Mouse (Mus musculus) kidney, embryonic 15.5 days (tissue): ENCODE data around the gene Papss1. TPM values are rescaled to one million over a fixed set of nuclear protein-coding genes. Genes with fewer than 3 reads are reported as not detected.

Experiments
- ATAC-seq: fragments of 200-750 bp; cut with Nextera tagmentation; replicated peaks from 2 replicates; pipeline ENCODE4 v1.8.0; 2017; ENCODE audit warnings: moderate TSS enrichment; ENCODE audit not compliant: low FRiP score
- H3K27ac ChIP-seq: fragments of 300-500 bp; sonication (generic); 2 replicates; pipeline ENCODE4 v1.5.1; 2015; ENCODE audit warnings: mild to moderate bottlenecking, inconsistent platforms
- H3K27me3 ChIP-seq: fragments of 300-500 bp; sonication (generic); 2 replicates; pipeline ENCODE4 v1.6.1; 2015; ENCODE audit warnings: inconsistent platforms
- H3K36me3 ChIP-seq: fragments of 300-500 bp; sonication (generic); 2 replicates; pipeline ENCODE4 v1.6.1; 2015; ENCODE audit warnings: inconsistent platforms
- H3K4me1 ChIP-seq: fragments of 300-500 bp; sonication (generic); 2 replicates; pipeline ENCODE4 v1.6.1; 2015; ENCODE audit warnings: inconsistent platforms
- H3K4me2 ChIP-seq: fragments of 300-500 bp; sonication (generic); 2 replicates; pipeline ENCODE4 v1.6.1; 2015; ENCODE audit warnings: moderate library complexity, mild to moderate bottlenecking, inconsistent platforms
- H3K4me3 ChIP-seq: fragments of 300-500 bp; sonication (generic); replicated peaks from 2 replicates; pipeline ENCODE4 v1.5.1; 2015; ENCODE audit warnings: mild to moderate bottlenecking, inconsistent platforms
- H3K9ac ChIP-seq: fragments of 300-500 bp; sonication (generic); 2 replicates; pipeline ENCODE4 v1.6.1; 2015; ENCODE audit warnings: mild to moderate bottlenecking, inconsistent platforms
- H3K9me3 ChIP-seq: fragments of 300-500 bp; sonication (generic); replicated peaks from 2 replicates; pipeline ENCODE4 v1.6.1; 2016; ENCODE audit warnings: inconsistent platforms
- WGBS: fragments of 180-500 bp; shearing (Covaris S2); methylation state at CpG from one replicate; pipeline ENCODE4 v1.1.7; 2015; ENCODE audit warnings: mixed read lengths; 5-methylcytosine and 5-hydroxymethylcytosine counted together
- polyA plus RNA-seq: library from polyadenylated mRNA; unstranded; fragments of >200 nt; fragmentation: Nextera tagmentation; extraction: Ambion mirVana; gene quantifications from 2 replicates; pipeline ENCODE4 v1.2.1, GENCODE M21; 2015

Papss1 gene
- polyA plus RNA-seq, 1 experiment from 2014 or later: 103 TPM

DNA sequence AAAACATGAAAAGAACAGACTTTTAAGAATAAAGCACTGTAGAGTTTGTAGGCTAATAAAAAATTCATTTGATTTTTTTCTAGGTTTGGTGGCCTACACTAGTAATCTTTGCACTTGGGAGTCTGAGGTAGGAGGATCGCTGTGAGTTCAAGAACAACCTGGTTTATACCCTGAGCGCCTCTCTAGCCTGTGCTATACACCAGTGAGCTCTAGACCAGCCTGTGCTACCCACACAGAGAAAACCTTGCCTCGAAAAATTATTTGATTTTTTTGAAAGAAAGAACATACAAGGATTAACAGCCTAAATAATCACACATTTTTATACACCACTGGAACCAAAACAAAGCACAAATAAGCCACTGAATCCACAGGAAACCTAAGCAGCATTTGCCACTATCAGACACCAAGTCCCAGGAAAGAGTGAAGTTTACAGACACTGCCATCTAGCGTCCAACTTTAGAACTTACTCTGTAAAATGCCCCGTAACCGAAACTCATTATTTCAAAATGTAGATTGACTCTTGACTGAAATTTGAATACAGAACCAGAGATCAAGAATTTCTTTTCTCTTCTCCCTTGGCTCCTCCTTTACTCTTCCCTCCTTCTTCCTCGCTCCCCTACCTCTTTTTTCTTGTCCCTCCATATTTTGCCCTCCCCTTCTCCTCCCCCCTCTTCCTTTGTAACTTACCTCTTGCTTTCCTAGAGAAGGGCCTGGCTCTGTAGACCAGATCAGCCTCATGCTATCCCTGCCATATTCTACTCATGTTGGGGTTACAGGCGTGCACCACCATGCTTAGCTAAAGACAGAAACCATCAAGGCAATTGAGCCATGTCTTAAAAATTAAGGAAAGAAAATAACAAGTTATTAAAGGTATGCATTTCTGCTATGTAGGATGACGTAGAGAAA lies 12.0 kb upstream of the Papss1 start:
- no peaks in the 10 kb centered on the region for H3K27me3 ChIP-seq
- H3K27ac ChIP-seq: no peak overlapping the region
- no peak overlapping the region for H3K4me2 ChIP-seq
- no peaks in the 10 kb centered on the region for H3K4me1 ChIP-seq
- no peaks in the 10 kb centered on the region for H3K36me3 ChIP-seq
- ATAC-seq: no peak
- H3K4me3 ChIP-seq: no peak overlapping the region
- 41% methylated on average over 9 of the region's 9 CpGs for WGBS
- H3K9ac ChIP-seq: no peak overlapping the region
- no peaks in the 10 kb centered on the region for H3K9me3 ChIP-seq

DNA sequence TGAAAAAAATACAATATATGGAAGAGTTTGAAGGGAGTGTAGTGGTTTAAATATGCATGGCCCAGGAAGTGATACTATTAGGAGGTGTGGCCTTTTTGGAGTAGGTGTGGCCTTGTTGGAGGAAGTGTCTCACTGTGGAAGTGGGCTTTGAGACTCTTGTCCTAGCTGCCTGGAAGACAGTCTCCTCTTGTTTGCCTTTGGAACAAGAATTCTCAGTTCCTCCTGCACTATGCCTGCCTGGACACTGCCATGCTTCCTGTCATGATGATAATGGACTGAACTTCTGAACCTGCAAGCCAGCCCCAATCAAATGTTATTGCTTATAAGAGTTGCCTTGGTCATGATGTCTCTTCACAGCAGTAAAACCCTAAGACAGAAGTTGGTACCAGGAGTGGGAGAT lies 8.8 kb upstream of the Papss1 start:
- H3K9ac ChIP-seq: no peak overlapping the region
- ATAC-seq: no peak
- no peak overlapping the region for H3K4me2 ChIP-seq
- no peaks in the 10 kb centered on the region for H3K27me3 ChIP-seq
- H3K4me1 ChIP-seq: 0 out of 2 replicates have a peak, but pooled peaks cover 3% of the 10 kb centered on the region
- no peak overlapping the region for H3K4me3 ChIP-seq
- no peak overlapping the region for H3K27ac ChIP-seq
- H3K9me3 ChIP-seq: no peaks in the 10 kb centered on the region
- H3K36me3 ChIP-seq: no peaks in the 10 kb centered on the region

DNA sequence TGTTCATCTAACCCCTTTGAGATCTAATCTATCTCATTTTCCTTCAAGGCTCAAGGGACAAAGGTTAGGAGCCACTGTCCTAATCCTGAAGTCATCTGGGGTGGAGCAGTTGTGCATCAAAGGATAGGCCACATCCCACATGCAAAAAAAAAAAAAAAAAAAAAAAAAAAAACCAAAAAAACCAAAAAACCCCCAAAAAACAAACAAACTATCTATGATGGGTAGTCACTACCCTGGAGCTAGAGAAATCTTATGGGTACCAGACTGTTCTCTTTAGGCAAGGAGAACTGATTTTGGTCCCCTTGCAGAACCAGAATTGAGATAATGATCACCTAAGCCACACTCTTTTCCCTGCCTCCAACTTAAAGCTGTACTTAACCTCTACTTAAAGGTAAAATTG lies 3.0 kb upstream of the Papss1 start:
- Histone ChIP-seq H3K9ac (no peak overlapping the region), H3K4me3 (no peak overlapping the region), H3K36me3 (no peaks in the 10 kb centered on the region), H3K27ac (no peak overlapping the region), H3K27me3 (no peaks in the 10 kb centered on the region), H3K9me3 (no peaks in the 10 kb centered on the region), H3K4me1 (peaks cover 23% of the 10 kb centered on the region), H3K4me2 (no peak overlapping the region)
- no peak for ATAC-seq

DNA sequence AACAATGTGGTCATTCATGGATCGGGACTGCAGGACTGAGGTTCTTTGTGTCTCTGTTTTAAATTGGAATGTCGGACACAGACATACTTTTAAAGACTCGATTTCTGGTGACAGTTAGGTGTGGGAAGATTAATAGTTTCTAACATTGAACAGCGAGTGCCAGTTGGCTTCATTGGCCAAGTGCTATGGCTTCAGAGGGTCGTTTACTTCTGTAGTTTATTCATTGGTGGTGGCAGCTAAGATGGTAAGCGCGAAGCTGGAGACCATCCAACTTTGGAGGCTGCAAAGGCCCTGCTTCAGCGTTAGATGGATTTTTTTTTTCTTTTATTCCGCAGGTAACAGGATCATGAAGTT lies 666 bp downstream of the Papss1 start:
- no peak for ATAC-seq
- no peaks in the 10 kb centered on the region for H3K9me3 ChIP-seq
- 2% methylated on average over 9 of the region's 9 CpGs for WGBS
- 0 out of 2 replicates have a peak, but pooled peaks cover 10% of the 10 kb centered on the region for H3K36me3 ChIP-seq
- peaks cover 22% of the 10 kb centered on the region for H3K4me1 ChIP-seq
- peak overlapping the region; percentile 69 for H3K4me3 ChIP-seq
- H3K4me2 ChIP-seq: peak overlapping the region; percentile 63
- H3K27me3 ChIP-seq: no peaks in the 10 kb centered on the region
- peak overlapping the region; percentile 72 for H3K9ac ChIP-seq
- H3K27ac ChIP-seq: peak overlapping the region; percentile 93

DNA sequence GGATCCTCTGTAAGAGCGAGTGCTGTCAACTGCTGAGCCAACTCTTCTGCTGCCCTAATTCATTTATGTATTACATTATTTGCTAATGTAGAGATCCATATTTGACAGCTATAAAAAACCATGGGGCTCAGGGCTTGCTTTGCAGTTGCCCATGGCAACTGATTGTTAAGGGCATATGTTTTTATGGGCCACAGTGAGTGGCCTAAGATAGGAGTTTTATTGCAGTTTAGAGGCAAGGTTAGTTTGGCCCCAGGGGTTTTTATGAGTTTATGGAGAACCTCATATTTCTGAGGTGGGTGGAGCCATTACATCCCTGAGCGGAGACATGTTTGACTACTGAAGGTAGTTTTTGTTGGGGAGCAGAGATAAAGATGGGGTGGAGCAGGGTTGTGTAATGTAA lies 1.7 kb downstream of the Papss1 start:
- Histone ChIP-seq H3K9ac (no peak overlapping the region), H3K27ac (no peak overlapping the region), H3K4me1 (peaks cover 20% of the 10 kb centered on the region), H3K9me3 (no peaks in the 10 kb centered on the region), H3K27me3 (no peaks in the 10 kb centered on the region), H3K4me3 (peak overlapping the region; percentile 69; the same call in 1 of the 2 replicates), H3K36me3 (0 out of 2 replicates have a peak, but pooled peaks cover 10% of the 10 kb centered on the region), H3K4me2 (peak overlapping the region; percentile 63)
- WGBS: 75% methylated on average over 2 of the region's 2 CpGs
- no peak for ATAC-seq

DNA sequence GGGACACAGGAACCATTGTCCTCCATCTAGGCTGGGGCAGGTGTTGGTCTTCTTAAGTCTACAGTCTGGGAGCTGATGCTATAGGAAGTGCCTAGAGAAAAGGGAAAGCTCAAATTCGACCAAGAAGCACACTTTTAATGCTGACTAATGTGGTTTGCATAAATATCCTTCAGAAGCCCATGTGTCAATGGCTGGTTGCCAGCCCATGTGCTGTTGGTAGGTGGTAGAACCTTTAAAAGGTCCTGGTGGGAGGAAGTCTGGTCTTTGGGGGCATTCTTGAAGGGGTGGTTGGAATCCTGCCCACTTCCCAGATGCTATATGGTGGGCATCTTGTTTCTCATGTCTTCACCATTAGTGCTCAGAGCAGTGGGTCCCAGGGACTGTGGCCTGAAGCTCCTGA lies 5.9 kb downstream of the Papss1 start:
- H3K27me3 ChIP-seq: no peaks in the 10 kb centered on the region
- no peak overlapping the region for H3K4me3 ChIP-seq
- no peak overlapping the region for H3K9ac ChIP-seq
- WGBS: 79% methylated on average over 1 of the region's 1 CpGs
- H3K9me3 ChIP-seq: no peaks in the 10 kb centered on the region
- H3K4me2 ChIP-seq: no peak overlapping the region
- peaks cover 15% of the 10 kb centered on the region for H3K4me1 ChIP-seq
- H3K36me3 ChIP-seq: 0 out of 2 replicates have a peak, but pooled peaks cover 10% of the 10 kb centered on the region
- H3K27ac ChIP-seq: no peak overlapping the region
- ATAC-seq: no peak

DNA sequence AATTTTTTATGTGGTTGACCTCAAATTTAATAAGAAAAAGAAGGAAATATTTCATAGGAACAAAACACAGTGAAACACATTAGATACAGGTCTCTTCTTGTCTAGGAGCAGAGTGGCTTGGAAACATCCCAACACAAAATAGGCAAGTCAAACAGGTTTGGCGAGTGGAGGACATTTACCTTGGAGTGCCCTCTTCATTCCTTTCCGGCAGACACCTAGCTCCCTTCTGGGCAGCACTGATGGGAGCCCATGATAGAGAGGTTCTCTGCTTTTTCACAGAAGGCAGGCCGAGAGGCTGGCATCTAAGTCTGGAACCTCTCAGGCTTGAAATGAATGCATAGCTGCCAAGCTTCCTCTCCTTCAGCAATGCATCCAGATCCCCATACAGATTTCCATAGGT lies 9.0 kb downstream of the Papss1 start:
- H3K9ac ChIP-seq: no peak overlapping the region
- H3K27ac ChIP-seq: peak overlapping the region; percentile 49; the same call in 1 of the 2 replicates
- H3K36me3 ChIP-seq: 0 out of 2 replicates have a peak, but pooled peaks cover 10% of the 10 kb centered on the region
- WGBS: 81% methylated on average over 3 of the region's 3 CpGs
- no peaks in the 10 kb centered on the region for H3K27me3 ChIP-seq
- H3K4me2 ChIP-seq: no peak overlapping the region
- H3K9me3 ChIP-seq: no peaks in the 10 kb centered on the region
- ATAC-seq: 0 out of 2 replicates have a peak, but pooled peaks have one; percentile 51
- peaks cover 5% of the 10 kb centered on the region; the same call in 1 of the 2 replicates for H3K4me1 ChIP-seq
- no peak overlapping the region for H3K4me3 ChIP-seq

DNA sequence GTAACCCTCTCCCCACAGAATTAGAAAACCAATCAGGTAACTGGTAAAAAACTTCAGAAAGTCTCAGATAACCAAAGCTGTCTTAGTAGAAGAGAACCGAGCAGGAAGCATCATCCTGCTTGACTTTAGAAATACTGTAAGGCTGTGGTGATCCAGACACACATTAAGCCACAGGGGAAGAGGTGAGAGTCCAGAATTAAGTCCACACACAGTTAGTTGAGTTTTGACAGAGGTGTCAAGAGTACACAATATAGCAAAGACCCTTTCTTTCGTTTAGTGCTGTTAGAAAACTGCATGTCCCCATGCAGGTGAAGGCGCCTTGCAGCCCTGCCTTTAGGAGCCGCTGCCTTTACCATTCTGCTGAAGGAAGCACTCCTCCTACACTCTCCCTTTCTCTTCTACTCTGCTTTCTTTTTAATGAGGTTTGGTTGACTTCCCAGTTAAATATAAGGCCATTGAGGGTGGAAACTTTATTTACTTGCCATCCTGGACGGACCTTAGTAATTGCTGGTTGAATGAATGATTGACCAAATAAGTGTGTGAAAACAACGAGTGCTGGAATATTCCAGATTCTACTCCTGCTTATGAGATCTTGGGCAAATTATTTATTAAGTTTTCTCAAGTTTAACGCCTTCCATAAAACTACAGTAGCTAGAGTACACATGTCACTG lies 14.0 kb downstream of the Papss1 start:
- H3K4me2 ChIP-seq: no peak overlapping the region
- ATAC-seq: peak; percentile 12; the same call in 1 of the 2 replicates
- H3K4me3 ChIP-seq: no peak overlapping the region
- no peaks in the 10 kb centered on the region for H3K4me1 ChIP-seq
- H3K36me3 ChIP-seq: peaks cover 42% of the 10 kb centered on the region
- WGBS: 71% methylated on average over 7 of the region's 7 CpGs
- H3K27me3 ChIP-seq: no peaks in the 10 kb centered on the region
- H3K27ac ChIP-seq: peak overlapping the region; percentile 56; the same call in 1 of the 2 replicates
- H3K9me3 ChIP-seq: no peaks in the 10 kb centered on the region
- H3K9ac ChIP-seq: no peak overlapping the region

DNA sequence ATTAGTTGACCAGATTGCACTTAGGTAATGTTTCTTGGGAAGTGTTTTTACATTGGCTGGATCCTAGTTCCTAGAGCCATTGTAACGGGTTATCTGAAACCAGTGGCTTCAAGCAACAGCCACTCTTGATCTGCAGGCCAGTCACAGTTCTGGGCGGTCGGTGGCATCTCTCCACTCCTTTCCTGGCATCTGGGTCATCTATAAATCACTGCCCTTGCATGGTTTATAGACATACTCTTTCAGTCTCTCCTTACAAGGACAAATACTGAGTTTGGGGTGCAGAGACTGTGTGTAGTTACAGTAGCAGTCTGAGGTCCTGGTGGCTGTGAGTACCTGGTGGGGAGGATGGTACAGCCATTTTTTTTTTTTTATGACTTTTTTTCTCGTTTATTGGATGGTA lies 15.5 kb downstream of the Papss1 start:
- no peaks in the 10 kb centered on the region for H3K4me1 ChIP-seq
- 0 out of 2 replicates have a peak, but pooled peaks have one; percentile 9 for ATAC-seq
- no peak overlapping the region for H3K4me2 ChIP-seq
- no peak overlapping the region for H3K27ac ChIP-seq
- WGBS: 55% methylated on average over 4 of the region's 4 CpGs
- no peak overlapping the region for H3K9ac ChIP-seq
- H3K27me3 ChIP-seq: no peaks in the 10 kb centered on the region
- no peaks in the 10 kb centered on the region for H3K9me3 ChIP-seq
- peaks cover 56% of the 10 kb centered on the region for H3K36me3 ChIP-seq
- no peak overlapping the region for H3K4me3 ChIP-seq

DNA sequence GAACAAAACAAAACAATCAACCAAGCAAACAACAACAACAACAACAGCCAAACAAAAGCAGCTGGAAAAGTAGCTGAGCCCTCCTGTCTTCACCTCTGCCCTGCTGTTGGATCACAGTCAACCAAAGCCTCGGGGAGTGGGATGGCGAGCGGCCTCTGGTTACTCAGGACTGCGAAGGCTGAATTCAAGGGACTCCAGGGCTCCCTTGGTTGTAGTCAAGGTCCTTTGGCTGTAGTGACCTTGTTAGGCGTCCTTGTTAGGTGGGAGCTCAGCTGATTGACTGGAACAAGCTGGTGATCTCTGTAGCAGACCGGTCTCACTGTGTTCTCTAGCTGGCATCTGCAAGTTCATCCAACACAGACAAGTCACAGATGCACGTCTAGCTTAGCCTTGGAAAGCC lies 16.5 kb downstream of the Papss1 start:
- Histone ChIP-seq H3K36me3 (peaks cover 67% of the 10 kb centered on the region), H3K9ac (no peak overlapping the region), H3K4me3 (no peak overlapping the region), H3K9me3 (no peaks in the 10 kb centered on the region), H3K4me1 (no peaks in the 10 kb centered on the region), H3K27ac (no peak overlapping the region), H3K27me3 (no peaks in the 10 kb centered on the region), H3K4me2 (no peak overlapping the region)
- 90% methylated on average over 7 of the region's 7 CpGs for WGBS
- no peak for ATAC-seq

DNA sequence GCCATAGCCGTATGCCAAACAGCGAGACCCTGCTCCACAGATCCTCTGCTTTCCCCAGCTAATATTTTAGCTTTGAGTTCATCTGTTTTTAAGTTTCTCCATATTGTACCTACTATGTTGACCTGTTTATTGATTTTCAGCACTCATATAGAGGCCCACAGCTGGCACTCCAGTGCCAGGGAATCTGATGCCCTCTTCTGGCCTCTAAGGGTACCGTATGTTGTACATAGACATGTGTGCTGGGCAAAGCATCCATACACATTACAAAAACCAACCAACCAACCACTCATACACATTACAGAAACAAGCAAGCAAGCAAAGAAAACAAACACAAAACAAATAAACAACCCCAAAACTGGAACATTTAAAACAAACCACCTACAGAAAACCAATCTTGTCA lies 22.2 kb downstream of the Papss1 start:
- Histone ChIP-seq H3K27ac (no peak overlapping the region), H3K9ac (no peak overlapping the region), H3K4me2 (no peak overlapping the region), H3K4me3 (no peak overlapping the region), H3K4me1 (no peaks in the 10 kb centered on the region), H3K27me3 (no peaks in the 10 kb centered on the region), H3K9me3 (no peaks in the 10 kb centered on the region), H3K36me3 (peaks cover 93% of the 10 kb centered on the region)
- 95% methylated on average over 3 of the region's 3 CpGs for WGBS
- ATAC-seq: no peak

DNA sequence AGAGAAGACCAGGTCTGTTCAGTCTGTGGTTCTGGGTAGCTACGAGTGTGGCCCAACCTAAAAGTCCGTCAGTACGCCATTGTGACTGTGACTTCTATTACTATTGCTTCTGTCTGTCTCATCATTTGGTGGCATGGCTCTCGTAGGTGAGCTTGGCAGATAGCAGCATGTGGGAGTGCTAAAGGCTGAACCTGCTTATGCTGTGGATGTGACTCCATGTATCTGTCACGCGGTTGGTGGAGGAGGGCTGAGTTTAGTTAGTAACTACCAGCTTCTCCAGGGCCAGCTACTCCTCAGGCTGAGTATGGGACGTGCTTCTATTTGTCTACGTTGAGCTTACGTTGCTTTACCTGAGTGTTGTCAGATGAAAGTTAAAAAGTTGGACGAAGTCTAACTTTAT lies 23.4 kb downstream of the Papss1 start:
- H3K36me3 ChIP-seq: peaks cover 92% of the 10 kb centered on the region
- no peak for ATAC-seq
- H3K4me1 ChIP-seq: no peaks in the 10 kb centered on the region
- H3K27me3 ChIP-seq: no peaks in the 10 kb centered on the region
- no peak overlapping the region for H3K27ac ChIP-seq
- no peak overlapping the region for H3K9ac ChIP-seq
- no peak overlapping the region for H3K4me3 ChIP-seq
- H3K9me3 ChIP-seq: no peaks in the 10 kb centered on the region
- no peak overlapping the region for H3K4me2 ChIP-seq
- 94% methylated on average over 10 of the region's 10 CpGs for WGBS
